Mouse (Mus musculus): ENCODE results near the gene 4931429L15Rik. TPM values are rescaled to one million over a fixed set of nuclear protein-coding genes. Genes with fewer than 3 reads are reported as not detected.
A peak's percentile ranks its signal among the peaks of the same experiment; 100 is the strongest.
"Not testable (repeated sequence)": the region's sequence is repeated elsewhere in the genome, so short reads cannot be mapped to it uniquely, and the experiment has no call there.

The 4931429L15Rik gene
- polyA plus RNA-seq, 1 experiment from 2014 or later, result 0.15 TPM

- peak; percentile 72 for DNase-seq (ENCODE audit: low spot score, missing footprints)
- Histone ChIP-seq H3K36me3 (ENCODE audit: control insufficient read depth, insufficient read depth, low read length) (no peaks in the 10 kb centered on the region), H3K4me1 (ENCODE audit: control insufficient read depth, insufficient read depth, low read length) (peaks cover 25% of the 10 kb centered on the region), H3K9ac (ENCODE audit: low read length) (0 out of 2 replicates have a peak overlapping the region, but pooled peaks have one; percentile 9), H3K9me3 (ENCODE audit: control insufficient read depth, low read length) (no peaks in the 10 kb centered on the region), H3K4me2 (no peak overlapping the region), H3K27me3 (ENCODE audit: control insufficient read depth, insufficient read depth, low read length) (peaks cover 11% of the 10 kb centered on the region), H3K4me3 (ENCODE audit: low read depth, low read length) (no peak overlapping the region), H3K27ac (ENCODE audit: low read depth, low read length) (no peak overlapping the region)
- no peak for ATAC-seq (ENCODE audit: low FRiP score)
- WGBS, result 80% methylated on average over 4 of the region's 4 CpGs
Measured at GRCm38 (mm10) chr9:46339051-46339652, 19.4 kb upstream of the 4931429L15Rik start.

GRCm38 (mm10) chr9:46338384-46338783 is 18.6 kb upstream of the 4931429L15Rik start:
- H3K4me1 ChIP-seq (ENCODE audit: control insufficient read depth, insufficient read depth, low read length), result peaks cover 25% of the 10 kb centered on the region
- H3K9me3 ChIP-seq (ENCODE audit: control insufficient read depth, low read length), result no peaks in the 10 kb centered on the region
- H3K36me3 ChIP-seq (ENCODE audit: control insufficient read depth, insufficient read depth, low read length), result no peaks in the 10 kb centered on the region
- H3K4me3 ChIP-seq (ENCODE audit: low read depth, low read length), result no peak overlapping the region
- peaks cover 13% of the 10 kb centered on the region for H3K27me3 ChIP-seq (ENCODE audit: control insufficient read depth, insufficient read depth, low read length)
- no peak overlapping the region for H3K4me2 ChIP-seq
- DNase-seq (ENCODE audit: low spot score, missing footprints) (peak; percentile 82), ATAC-seq (ENCODE audit: low FRiP score) (no peak)
- peak overlapping the region; percentile 14; the same call in 1 of the 2 replicates for H3K27ac ChIP-seq (ENCODE audit: low read depth, low read length)
- H3K9ac ChIP-seq (ENCODE audit: low read length), result no peak overlapping the region
- WGBS, result 13% methylated on average over 4 of the region's 4 CpGs

- Histone ChIP-seq H3K9me3 (ENCODE audit: control insufficient read depth, low read length) (no peaks in the 10 kb centered on the region), H3K4me2 (no peak overlapping the region), H3K27me3 (ENCODE audit: control insufficient read depth, insufficient read depth, low read length) (peaks cover 16% of the 10 kb centered on the region), H3K4me3 (ENCODE audit: low read depth, low read length) (no peak overlapping the region), H3K36me3 (ENCODE audit: control insufficient read depth, insufficient read depth, low read length) (no peaks in the 10 kb centered on the region), H3K27ac (ENCODE audit: low read depth, low read length) (no peak overlapping the region), H3K9ac (ENCODE audit: low read length) (no peak overlapping the region), H3K4me1 (ENCODE audit: control insufficient read depth, insufficient read depth, low read length) (peaks cover 25% of the 10 kb centered on the region)
- ATAC-seq (ENCODE audit: low FRiP score) (peak; percentile 93), DNase-seq (ENCODE audit: low spot score, missing footprints) (peak; percentile 85)
- 4% methylated on average over 3 of the region's 3 CpGs for WGBS
Measured at GRCm38 (mm10) chr9:46337852-46338291, 18.1 kb upstream of the 4931429L15Rik start.

- no peak overlapping the region for H3K27ac ChIP-seq (ENCODE audit: low read depth, low read length)
- H3K36me3 ChIP-seq (ENCODE audit: control insufficient read depth, insufficient read depth, low read length), result no peaks in the 10 kb centered on the region
- peaks cover 16% of the 10 kb centered on the region for H3K27me3 ChIP-seq (ENCODE audit: control insufficient read depth, insufficient read depth, low read length)
- no peak for ATAC-seq (ENCODE audit: low FRiP score)
- H3K9me3 ChIP-seq (ENCODE audit: control insufficient read depth, low read length), result no peaks in the 10 kb centered on the region
- peak; percentile 82 for DNase-seq (ENCODE audit: low spot score, missing footprints)
- peaks cover 25% of the 10 kb centered on the region for H3K4me1 ChIP-seq (ENCODE audit: control insufficient read depth, insufficient read depth, low read length)
- no peak overlapping the region for H3K9ac ChIP-seq (ENCODE audit: low read length)
- H3K4me2 ChIP-seq, result no peak overlapping the region
- no peak overlapping the region for H3K4me3 ChIP-seq (ENCODE audit: low read depth, low read length)
- 36% methylated on average over 7 of the region's 7 CpGs for WGBS
Measured at GRCm38 (mm10) chr9:46337331-46337730, 17.5 kb upstream of the 4931429L15Rik start.

- not testable (repeated sequence) for H3K4me3 ChIP-seq (ENCODE audit: low read depth, low read length); H3K9me3 ChIP-seq (ENCODE audit: control insufficient read depth, low read length); H3K9ac ChIP-seq (ENCODE audit: low read length); H3K27ac ChIP-seq (ENCODE audit: low read depth, low read length); H3K36me3 ChIP-seq (ENCODE audit: control insufficient read depth, insufficient read depth, low read length); ATAC-seq (ENCODE audit: low FRiP score); H3K4me2 ChIP-seq
- peak; percentile 59 for DNase-seq (ENCODE audit: low spot score, missing footprints)
- WGBS, result 60% methylated on average over 11 of the region's 14 CpGs
- peaks cover 16% of the 10 kb centered on the region for H3K27me3 ChIP-seq (ENCODE audit: control insufficient read depth, insufficient read depth, low read length)
- H3K4me1 ChIP-seq (ENCODE audit: control insufficient read depth, insufficient read depth, low read length), result peaks cover 25% of the 10 kb centered on the region
Measured at GRCm38 (mm10) chr9:46336294-46336693, 16.5 kb upstream of the 4931429L15Rik start.

- Histone ChIP-seq H3K27ac (ENCODE audit: low read depth, low read length) (no peak overlapping the region), H3K9ac (ENCODE audit: low read length) (no peak overlapping the region), H3K36me3 (ENCODE audit: control insufficient read depth, insufficient read depth, low read length) (no peaks in the 10 kb centered on the region), H3K4me1 (ENCODE audit: control insufficient read depth, insufficient read depth, low read length) (peaks cover 25% of the 10 kb centered on the region), H3K4me3 (ENCODE audit: low read depth, low read length) (no peak overlapping the region), H3K9me3 (ENCODE audit: control insufficient read depth, low read length) (no peaks in the 10 kb centered on the region), H3K27me3 (ENCODE audit: control insufficient read depth, insufficient read depth, low read length) (peaks cover 17% of the 10 kb centered on the region), H3K4me2 (no peak overlapping the region)
- no peak for ATAC-seq (ENCODE audit: low FRiP score)
- peak; percentile 60 for DNase-seq (ENCODE audit: low spot score, missing footprints)
- WGBS, result 74% methylated on average over 10 of the region's 10 CpGs
Measured at GRCm38 (mm10) chr9:46335461-46335995, 15.7 kb upstream of the 4931429L15Rik start.

- Histone ChIP-seq H3K27ac (ENCODE audit: low read depth, low read length) (no peak overlapping the region), H3K9me3 (ENCODE audit: control insufficient read depth, low read length) (no peaks in the 10 kb centered on the region), H3K9ac (ENCODE audit: low read length) (no peak overlapping the region), H3K36me3 (ENCODE audit: control insufficient read depth, insufficient read depth, low read length) (no peaks in the 10 kb centered on the region), H3K4me1 (ENCODE audit: control insufficient read depth, insufficient read depth, low read length) (peaks cover 27% of the 10 kb centered on the region), H3K4me3 (ENCODE audit: low read depth, low read length) (no peak overlapping the region), H3K4me2 (no peak overlapping the region), H3K27me3 (ENCODE audit: control insufficient read depth, insufficient read depth, low read length) (peaks cover 18% of the 10 kb centered on the region)
- 30% methylated on average over 26 of the region's 26 CpGs for WGBS
- peak; percentile 90 for DNase-seq (ENCODE audit: low spot score, missing footprints)
- ATAC-seq (ENCODE audit: low FRiP score), result no peak
Measured at GRCm38 (mm10) chr9:46334471-46335025, 14.8 kb upstream of the 4931429L15Rik start.

GRCm38 (mm10) chr9:46331301-46331700 is 11.5 kb upstream of the 4931429L15Rik start:
- peaks cover 14% of the 10 kb centered on the region for H3K27me3 ChIP-seq (ENCODE audit: control insufficient read depth, insufficient read depth, low read length)
- 31% methylated on average over 1 of the region's 1 CpGs for WGBS
- H3K4me3 ChIP-seq (ENCODE audit: low read depth, low read length), result no peak overlapping the region

GRCm38 (mm10) chr9:46330586-46330895 is 10.8 kb upstream of the 4931429L15Rik start:
- H3K9me3 ChIP-seq (ENCODE audit: control insufficient read depth, low read length), result no peaks in the 10 kb centered on the region
- H3K36me3 ChIP-seq (ENCODE audit: control insufficient read depth, insufficient read depth, low read length), result no peaks in the 10 kb centered on the region
- H3K4me2 ChIP-seq, result no peak overlapping the region
- H3K27me3 ChIP-seq (ENCODE audit: control insufficient read depth, insufficient read depth, low read length), result peaks cover 14% of the 10 kb centered on the region
- H3K9ac ChIP-seq (ENCODE audit: low read length), result no peak overlapping the region
- 41% methylated on average over 6 of the region's 6 CpGs for WGBS
- ATAC-seq (ENCODE audit: low FRiP score) (no peak), DNase-seq (ENCODE audit: low spot score, missing footprints) (no peak)
- peaks cover 21% of the 10 kb centered on the region for H3K4me1 ChIP-seq (ENCODE audit: control insufficient read depth, insufficient read depth, low read length)
- no peak overlapping the region for H3K27ac ChIP-seq (ENCODE audit: low read depth, low read length)
- H3K4me3 ChIP-seq (ENCODE audit: low read depth, low read length), result no peak overlapping the region

More at GRCm38 (mm10) chr9:46331301-46331700, 11.5 kb upstream of the 4931429L15Rik start:
- no peak overlapping the region for H3K27ac ChIP-seq (ENCODE audit: low read depth, low read length)
- no peak overlapping the region for H3K4me2 ChIP-seq
- H3K36me3 ChIP-seq (ENCODE audit: control insufficient read depth, insufficient read depth, low read length), result no peaks in the 10 kb centered on the region
- DNase-seq (ENCODE audit: low spot score, missing footprints) (peak; percentile 14), ATAC-seq (ENCODE audit: low FRiP score) (no peak)
- H3K9ac ChIP-seq (ENCODE audit: low read length), result no peak overlapping the region
- no peaks in the 10 kb centered on the region for H3K9me3 ChIP-seq (ENCODE audit: control insufficient read depth, low read length)
- H3K4me1 ChIP-seq (ENCODE audit: control insufficient read depth, insufficient read depth, low read length), result peaks cover 21% of the 10 kb centered on the region

All from midbrain, embryonic 11.5 days (tissue).